Mouse (Mus musculus): ENCODE measurements around the gene Nek7.

DNA sequence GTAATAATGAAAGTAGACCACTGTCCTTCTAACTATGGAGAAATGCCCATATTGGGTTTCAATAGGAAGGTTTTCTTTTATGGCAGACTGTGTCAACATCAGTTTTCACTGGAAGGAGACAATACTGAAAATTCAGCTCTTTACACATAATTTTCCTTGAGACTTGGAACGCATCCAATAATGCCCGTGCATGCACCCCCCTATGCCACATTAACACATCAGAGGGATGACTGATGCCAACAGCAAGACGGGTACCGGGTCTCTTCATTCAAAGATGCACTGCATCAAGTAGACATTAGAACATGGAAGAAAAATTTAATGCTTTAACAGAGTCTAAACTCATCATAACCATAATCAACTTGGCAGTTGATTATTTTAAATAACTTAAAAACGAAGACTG is 101.7 kb downstream of the Nek7 start:
- no peak for TF ChIP-seq CTCF (IDR thresholded peaks at IDR 0.05; ENCODE audit: borderline replicate concordance, control insufficient read depth, extremely low read depth, insufficient read depth, low read length, poor library complexity)
- TF ChIP-seq POLR2A (IDR thresholded peaks at IDR 0.05; ENCODE audit: control insufficient read depth, extremely low read depth, insufficient read depth, low read length, poor library complexity) = no peak

All from thymus, adult 2 months (tissue).